Mouse (Mus musculus) fat pad, adult 2 months (tissue): ENCODE measurements around the gene Diras2.
"Not testable (repeated sequence)": the region's sequence is repeated elsewhere in the genome, so short reads cannot be mapped to it uniquely, and the experiment has no call there.

ENCODE experiments used
- DNase-seq: peaks from one replicate; pipeline ENCODE4 v3.0.0-alpha.2; 2011; ENCODE audit warnings: low read depth, low spot score; ENCODE audit errors: extremely low read depth

The Diras2 gene

DNA sequence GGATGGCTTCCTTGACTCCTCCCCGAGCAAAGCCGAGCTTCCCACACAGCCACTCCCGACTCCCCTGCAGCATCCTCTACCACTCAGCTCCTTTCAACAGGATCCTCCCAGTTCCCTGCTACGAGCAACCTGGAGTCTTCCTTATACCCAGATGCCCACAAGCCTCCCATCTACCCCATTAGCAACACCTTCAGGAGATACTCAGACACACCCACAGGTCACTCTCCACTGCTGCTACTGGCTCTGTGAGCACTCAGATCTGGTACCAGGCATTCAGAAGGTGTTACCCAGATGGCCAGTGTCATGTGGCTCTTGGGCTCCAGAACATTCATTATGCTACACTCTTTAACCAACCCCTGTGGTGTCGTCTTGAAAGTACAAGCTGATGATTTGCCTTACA lies 11.7 kb downstream of the Diras2 start:
- DNase-seq = no peak

DNA sequence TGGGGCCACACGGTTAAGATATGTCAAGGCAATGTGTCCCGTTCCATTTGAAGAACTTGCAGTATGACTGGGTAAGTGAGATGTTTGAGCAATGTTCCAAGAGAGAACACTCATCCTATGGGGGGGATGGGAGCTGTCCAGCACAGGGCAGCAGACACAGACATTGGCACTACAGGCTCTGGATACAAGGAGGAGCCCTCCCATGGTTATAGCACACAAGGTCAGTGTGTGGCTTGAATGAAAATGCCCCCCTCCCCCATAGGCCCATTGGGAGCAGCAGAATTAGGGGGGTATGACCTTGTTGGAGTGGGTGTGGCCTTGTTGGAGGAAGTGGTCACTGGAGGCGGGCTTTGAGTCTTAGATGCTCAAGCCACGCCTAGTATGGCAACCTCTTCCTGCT lies 12.7 kb downstream of the Diras2 start:
- no peak for DNase-seq

GRCm38 (mm10) chr13:52517021-52517420 lies 14.1 kb downstream of the Diras2 start:
- no peak for DNase-seq

DNA sequence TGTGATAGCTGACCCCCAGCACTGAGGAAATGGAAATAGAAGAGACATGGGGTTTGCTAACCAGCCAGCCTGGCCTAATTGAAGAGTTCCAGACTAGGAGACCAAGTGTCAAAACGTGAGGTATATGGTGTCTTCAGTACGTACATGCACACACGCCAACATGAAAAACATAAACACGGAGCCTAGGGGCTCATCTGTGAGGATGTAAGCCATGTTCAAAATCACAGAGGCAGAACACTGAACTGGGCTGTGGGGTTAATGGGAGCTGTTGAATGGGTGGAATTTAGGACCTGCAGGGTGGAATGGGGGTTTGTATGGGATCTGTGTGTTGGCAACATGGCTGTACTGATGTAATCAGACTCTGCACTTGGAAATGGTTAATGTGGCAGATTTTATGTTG lies 14.5 kb downstream of the Diras2 start:
- no peak for DNase-seq

GRCm38 (mm10) chr13:52516051-52516450 lies 15.0 kb downstream of the Diras2 start:
- DNase-seq = no peak

- DNase-seq = no peak
Measured at GRCm38 (mm10) chr13:52513554-52513953, 17.5 kb downstream of the Diras2 start.

DNA sequence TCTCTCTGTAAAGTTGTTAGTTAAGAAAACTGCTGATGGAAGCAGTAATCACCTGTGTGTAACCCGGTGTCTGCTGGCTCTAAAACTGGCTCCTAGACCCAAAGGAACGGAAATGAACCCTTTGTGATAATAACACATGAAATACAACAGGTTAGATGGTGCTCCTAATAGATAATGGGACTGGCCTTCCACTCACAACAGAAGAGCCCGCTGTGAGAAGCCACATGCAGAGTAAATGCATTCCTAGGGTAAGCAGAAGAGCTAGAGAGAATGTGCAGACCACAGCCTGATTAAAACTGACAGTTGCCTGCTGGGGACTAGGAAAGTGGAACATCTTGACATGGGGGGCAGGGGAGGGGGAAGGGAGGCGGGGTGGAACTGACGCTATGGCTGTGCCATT lies 18.7 kb downstream of the Diras2 start:
- DNase-seq = no peak

DNA sequence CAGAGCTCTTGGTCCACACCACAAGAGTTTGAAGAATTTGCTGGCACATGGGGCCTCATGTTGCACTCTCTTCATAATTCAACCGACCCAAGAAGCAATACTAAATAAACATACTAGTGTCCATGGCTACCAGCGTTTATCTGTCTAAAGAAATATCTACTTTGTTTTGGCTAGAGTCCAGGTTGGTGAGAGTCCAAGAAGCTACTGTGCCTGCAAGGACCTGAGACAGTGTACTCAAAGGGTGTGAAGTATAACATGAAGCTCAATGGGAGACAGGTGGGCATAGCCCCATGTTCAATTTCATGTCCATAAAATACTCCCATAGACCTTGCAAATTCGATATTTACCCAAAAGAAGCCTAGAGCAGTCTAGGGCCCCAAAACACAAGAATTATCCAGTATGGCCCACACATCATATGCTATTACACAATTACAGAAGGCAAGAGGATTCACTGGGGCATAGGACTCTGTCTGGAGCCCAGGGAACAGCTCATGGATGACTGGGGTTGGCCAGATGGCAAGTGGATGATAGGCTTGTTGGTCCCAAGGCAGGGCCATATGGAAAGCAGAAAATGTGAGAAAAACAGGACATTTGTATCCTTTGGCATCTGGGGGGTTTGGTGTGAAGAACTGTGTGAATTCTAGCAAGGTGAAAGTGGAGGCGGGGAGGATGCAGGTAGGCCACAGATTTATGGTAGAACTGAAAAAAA lies 20.8 kb downstream of the Diras2 start:
- no peak for DNase-seq

DNA sequence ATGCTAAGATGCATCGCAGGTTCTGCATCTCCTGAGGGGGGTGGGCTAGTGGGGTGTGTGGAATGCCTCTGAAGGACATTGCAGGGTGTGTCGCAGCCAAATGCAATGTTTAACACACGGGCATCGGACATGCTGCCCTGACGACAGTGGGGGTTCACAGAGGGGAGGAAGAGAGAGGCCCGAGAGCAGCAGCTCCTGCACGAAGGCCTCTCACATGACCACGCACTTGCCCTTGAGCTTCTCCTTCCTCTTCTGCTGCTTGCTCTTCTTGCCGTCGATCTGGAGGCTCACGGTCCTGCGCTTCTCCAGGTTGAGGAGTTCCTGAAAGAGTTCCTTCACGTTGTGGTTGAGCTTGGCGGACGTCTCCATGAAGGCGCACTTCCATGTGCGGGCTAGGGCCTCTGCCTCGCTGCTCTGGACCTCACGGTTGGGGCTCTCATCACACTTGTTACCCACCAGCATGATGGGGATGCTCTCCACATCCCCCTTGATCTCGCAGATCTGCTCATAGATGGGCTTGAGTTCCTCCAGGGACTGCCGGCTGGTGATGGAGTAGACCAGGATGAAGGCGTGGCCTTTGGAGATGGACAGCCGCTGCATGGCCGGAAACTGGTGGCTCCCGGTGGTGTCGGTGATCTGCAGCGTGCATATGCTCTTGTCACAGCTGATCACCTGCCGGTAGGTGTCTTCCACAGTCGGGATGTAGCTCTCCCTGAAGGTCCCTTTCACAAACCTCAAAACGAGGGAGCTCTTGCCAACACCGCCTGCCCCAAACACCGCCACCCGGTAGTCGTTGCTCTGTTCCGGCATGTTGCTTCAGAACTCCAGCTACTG lies 23.4 kb downstream of the Diras2 start:
- DNase-seq = no peak

DNA sequence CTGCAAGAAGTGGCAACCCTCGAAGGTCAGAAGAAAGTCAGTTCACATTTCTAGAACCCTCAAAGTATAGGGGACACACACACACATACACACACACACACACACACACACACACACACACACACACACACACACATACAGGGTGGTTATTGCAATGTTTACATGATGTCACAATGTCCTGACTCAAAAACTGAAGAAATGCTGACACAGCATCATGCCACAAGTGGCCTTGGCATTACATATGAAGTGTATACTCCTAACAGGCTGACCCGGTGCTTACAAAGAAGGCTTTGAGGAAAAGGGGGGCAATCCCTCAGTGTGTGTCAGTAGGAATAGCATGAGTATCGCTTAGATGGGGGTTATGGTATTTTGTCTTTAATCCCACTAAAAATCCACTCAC lies 24.3 kb downstream of the Diras2 start:
- DNase-seq = not testable (repeated sequence)

- not testable (repeated sequence) for DNase-seq
Measured at GRCm38 (mm10) chr13:52505683-52506285, 25.3 kb downstream of the Diras2 start.

DNA sequence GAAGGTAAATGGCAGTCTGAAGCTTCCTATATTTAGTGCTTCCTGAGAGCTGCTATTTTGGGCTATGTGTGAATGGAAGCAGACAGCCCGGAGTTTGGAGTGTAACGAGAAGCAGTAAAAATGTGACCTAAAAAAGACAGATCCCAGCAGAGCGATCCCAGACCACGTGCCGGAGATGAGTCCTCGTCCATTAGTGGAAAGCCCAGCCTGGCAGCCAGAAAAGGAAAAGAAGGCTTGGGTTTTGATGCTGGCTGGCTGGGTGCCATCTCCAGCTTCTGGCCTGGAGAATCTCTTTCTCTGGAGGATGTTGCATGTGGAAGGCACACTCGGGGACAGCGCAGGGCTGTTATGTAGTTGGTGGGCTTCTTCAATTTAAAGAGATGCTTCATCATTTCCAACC lies 29.4 kb downstream of the Diras2 start:
- no peak for DNase-seq

DNA sequence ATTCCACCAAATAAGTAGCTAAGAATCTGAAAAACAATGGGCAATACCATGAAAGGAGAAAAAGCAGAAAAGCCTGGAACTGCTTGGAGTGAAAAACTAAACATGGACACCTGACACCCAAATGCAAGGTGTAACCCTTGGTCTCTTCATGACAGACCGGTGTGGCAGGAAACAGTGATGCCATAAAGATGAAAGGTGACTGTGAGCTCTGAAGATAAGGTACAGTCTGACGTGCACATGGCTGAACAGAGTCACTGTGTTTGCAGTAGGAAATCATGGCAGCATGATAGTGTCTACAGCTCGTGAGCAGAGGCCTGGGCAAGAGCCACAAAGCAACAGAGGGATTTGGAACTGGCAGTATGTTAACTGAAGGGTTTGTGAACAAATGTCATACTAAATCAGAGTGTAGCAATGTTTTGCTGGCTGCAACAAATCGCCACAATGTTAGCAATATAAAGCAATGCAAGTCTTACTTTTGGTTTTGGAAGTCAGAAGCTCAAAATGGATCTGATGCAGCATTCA lies 34.0 kb downstream of the Diras2 start:
- no peak for DNase-seq

DNA sequence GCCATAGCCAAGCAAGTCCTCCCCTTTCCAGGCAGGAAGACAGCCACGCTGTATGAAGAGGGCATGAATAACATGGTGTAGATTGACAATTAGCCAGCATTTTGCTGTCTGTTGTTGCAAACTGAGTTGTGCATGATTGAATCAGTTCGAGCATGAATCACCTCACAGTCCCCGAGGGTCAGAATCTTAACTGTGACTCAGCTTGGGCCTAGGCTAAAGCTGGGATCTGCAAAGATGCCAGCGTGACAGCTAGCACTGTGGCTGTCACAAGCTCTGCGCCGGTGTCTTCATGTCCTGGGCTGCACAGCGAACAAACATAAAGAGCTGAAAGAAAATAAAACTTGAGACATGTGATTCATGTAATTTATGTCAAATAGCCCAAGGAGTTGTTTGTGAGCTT lies 42.3 kb downstream of the Diras2 start:
- peak; percentile 49 for DNase-seq

DNA sequence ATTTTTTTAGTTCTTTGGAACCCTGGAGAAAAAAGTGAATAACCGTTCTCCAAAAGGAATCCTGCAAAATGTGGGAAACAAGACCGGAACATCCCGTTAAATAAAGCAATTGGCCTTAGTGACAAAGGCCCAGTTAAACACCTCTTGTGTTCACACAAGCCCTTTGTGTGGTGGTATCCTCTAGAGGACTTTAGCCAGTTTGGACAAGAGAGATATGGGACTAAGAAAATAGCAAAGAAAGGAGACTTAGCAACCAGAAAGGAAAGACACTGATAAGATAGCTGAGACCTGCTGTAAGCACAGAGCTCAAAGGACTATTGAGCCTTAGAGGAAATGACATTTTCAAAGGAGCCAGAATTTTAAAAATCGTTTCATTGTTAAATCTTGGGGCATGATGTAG lies 47.0 kb downstream of the Diras2 start:
- DNase-seq = no peak

GRCm38 (mm10) chr13:52481786-52482185 lies 49.3 kb downstream of the Diras2 start:
- DNase-seq = peak; percentile 87

- DNase-seq = no peak
Measured at GRCm38 (mm10) chr13:52479146-52479545, 51.9 kb downstream of the Diras2 start.

DNA sequence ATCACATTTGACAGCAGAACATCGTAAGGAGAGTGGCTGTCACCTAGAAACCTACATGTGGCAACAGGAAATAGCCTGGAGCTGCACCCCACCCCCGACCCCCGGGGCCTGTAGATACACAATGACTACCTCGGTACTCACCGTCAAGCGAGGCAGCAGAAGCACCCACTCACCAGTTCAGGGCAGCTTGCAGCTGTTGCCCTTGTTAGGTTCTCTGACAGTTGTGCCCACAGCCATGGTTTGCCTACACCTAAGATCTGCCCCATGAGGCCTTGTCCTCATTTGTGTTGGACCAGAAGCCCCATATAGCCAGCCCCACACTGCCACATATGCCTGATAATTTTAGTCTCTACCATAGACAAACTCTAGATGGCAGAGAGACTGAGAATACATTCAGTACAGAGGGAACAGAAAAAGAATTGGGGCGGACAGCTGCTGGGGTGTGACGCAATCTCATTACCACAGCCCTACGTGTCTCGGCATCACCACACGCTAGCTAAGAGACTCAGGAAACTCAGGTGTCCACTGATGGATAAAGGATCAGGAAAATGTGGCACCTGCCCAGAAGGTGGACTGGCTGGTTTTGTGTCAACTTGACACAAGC lies 54.0 kb downstream of the Diras2 start:
- no peak for DNase-seq

DNA sequence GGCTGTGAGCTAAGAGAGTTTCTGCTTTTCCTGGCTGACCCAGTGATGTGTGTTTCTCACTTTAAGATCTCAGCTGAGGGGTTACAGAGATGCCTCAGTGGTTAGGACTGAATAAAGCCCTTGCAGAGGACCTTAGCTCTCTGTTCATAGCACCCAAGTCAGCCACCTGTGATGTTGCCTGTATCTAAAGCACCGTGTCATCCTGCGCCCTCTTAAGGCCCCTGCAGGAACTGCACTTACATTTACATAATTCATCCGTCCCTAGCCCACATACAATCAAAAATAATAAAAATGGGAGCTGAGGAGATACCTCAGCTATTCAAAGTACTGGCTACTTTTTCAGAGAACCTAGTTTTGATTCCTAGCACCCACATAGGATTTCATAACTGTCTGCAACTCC lies 54.9 kb downstream of the Diras2 start:
- no peak for DNase-seq

GRCm38 (mm10) chr13:52475264-52475663 lies 55.8 kb downstream of the Diras2 start:
- DNase-seq = no peak

DNA sequence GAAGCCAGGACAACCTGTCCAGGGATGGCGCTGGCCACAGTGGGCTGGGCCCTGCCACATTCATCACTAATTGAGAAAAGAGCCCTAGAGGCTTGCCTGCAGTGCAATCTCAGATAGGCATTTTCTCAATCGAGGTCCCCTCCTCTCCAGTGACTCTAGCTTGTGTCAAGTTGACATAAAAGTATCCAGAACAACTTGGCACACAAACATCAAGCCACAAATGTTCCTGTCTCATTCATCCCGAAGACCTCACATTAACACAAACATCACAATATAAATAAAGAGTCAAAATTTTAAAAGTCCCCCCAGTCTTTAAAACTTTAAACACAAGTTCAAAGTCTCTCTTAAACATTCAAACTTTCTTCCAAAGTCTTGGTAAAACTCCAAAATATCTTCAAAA lies 56.3 kb downstream of the Diras2 start:
- no peak for DNase-seq
